Mouse (Mus musculus): ENCODE measurements at regions not wholly inside any gene's neighbourhood (a gene's known extent, or its start where the extent isn't known, plus 50 kb on each side); places are given as distances from the start of the nearest gene placed in this dataset.

GRCm38 (mm10) chr7:115076781-115077180, 333.3 kb downstream of the Insc start:
- no peak for DNase-seq (ENCODE audit: low spot score)

GRCm38 (mm10) chr7:115084711-115085380, 341.4 kb downstream of the Insc start:
- no peak for DNase-seq (ENCODE audit: low spot score)

DNA sequence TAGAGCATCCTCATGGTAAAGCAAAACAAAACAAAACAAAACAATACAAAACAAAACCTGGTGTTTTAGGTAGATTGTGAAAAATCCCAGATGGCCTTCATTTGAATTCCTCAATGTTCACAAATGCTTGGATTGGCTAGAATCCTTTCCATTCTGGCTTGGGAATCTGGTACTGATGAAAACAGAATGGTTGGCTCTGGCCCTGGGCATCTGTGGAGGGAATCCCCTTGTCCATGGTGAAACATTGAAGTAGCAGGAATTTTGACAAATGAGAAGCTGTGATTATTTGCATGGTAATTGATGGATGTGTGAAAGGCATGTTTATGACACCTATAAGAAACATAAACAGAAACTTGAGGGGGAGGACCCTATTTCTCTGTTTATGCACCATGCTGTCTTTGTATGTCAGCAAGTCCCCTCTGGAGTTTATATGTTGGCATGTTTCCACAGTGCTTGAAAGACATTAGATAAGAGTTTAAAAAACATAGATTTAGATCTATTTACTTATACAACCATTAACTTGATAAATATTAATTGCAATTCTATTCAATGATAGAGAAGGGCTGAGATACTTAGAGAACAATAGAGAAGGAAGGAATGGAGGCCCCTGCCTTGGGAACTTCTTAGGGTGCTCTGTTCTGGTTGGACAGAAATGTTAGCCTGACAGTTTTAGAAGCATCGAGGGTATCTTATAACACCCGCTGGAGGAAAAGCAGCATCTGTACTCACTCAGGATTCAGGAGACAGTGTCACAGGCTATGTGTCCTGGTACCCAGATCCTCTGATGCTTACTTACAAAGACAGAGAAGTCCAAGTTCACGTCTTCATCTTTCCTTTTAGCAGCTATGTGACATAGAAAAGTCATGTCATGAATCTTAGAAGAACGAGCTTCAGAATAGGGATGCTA, 343.3 kb downstream of the Insc start:
- no peak for DNase-seq (ENCODE audit: low spot score)

DNA sequence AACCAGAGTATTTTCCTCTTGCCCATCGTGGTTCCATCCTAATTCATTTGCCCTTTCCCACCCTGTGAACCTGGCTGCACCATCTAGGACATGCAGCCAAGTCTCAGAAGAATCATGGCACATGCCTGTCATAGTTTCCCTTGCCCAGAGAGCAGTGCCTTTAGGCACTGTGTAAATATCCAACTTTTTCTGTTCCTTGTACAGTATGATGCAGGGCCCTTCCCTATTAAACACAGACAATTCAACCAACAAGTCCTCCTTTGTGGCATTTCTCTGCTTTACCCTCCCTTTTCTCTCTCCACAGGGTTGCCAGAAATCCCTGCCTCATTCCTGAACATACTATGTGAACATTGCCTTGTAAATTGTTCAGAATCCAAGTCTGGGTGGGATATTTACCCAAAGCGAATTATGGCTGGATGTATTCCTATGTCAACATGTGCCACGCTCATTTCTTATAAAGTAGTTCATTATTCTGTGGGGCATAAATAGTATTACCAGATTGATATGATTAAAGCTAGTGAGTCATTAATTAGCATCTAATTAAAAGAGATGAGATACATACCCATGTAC, 349.1 kb downstream of the Insc start:
- no peak for DNase-seq (ENCODE audit: low spot score)

DNA sequence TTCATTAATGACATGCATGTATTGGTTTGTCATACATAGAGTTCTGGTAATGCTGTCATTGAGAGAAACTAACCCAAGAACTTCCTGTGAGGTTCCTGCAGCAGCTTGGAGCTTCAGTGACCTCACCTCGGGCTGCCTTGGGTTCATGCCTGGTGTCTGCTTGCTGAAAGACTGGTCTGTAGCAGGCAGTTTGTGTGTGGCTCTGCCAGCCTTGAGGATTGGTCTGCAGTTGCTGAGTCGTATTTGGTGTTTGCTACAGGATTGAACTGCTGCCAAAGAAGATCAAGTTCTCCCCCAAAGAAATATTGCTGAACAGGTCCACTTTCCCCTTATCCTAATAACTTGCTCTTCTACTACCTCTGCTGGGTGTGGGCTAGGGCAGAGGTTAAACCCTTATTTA, 362.5 kb downstream of the Insc start:
- no peak for DNase-seq (ENCODE audit: low spot score)

GRCm38 (mm10) chr7:115112282-115112681, 368.8 kb downstream of the Insc start:
- no peak for DNase-seq (ENCODE audit: low spot score)

GRCm38 (mm10) chr7:115123283-115123682, 379.8 kb downstream of the Insc start:
- DNase-seq (ENCODE audit: low spot score) = no peak

DNA sequence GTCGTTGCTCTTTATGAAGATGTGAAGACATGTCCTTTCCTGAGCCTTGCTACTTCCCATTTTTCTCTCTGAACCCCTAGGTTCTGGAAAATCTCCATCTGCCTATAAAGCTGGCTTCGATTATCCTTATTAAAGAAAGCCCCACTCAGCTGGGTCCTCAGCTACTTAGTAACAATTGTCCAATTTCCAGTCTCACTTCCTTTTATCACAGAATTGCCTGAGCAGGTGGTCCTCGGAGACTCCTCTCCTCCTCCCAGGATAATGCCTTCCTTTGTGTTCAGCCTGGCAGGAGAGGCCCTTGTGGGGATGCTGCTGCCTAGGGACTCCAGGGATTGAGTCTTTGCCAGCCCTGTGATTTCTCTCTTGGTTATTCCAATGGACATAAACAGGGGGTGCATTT, 385.5 kb downstream of the Insc start:
- DNase-seq (ENCODE audit: low spot score) = no peak

GRCm38 (mm10) chr7:115131259-115131969, 387.9 kb downstream of the Insc start:
- DNase-seq (ENCODE audit: low spot score) = no peak

DNA sequence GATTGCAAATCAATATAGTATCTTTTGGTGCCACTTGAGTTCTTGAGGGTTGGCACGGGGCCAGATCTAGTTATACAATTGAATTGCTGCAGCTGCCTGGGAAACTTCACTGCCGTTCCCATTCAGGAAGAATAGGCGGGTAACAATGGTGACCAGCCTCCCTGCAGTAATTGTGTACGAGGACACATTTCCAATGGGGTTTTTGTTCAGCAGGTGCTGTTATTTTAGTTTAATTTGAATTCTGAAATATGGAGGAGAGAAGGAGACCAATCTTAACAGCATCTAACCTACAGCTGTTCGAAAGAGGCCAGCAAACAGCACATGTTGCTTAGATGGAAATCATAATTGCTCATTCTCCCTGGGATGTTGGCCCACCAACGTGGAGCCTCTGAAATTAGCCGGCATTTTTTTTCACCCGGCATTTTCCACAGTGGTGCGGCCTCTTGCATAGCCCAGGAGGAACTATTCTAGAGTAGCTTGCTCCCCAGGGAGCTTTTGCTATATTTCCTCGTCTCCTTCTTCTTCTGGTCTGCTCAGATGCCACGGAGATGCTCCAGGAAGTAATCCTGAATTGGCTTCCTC, 388.6 kb downstream of the Insc start:
- DNase-seq (ENCODE audit: low spot score) = no peak

DNA sequence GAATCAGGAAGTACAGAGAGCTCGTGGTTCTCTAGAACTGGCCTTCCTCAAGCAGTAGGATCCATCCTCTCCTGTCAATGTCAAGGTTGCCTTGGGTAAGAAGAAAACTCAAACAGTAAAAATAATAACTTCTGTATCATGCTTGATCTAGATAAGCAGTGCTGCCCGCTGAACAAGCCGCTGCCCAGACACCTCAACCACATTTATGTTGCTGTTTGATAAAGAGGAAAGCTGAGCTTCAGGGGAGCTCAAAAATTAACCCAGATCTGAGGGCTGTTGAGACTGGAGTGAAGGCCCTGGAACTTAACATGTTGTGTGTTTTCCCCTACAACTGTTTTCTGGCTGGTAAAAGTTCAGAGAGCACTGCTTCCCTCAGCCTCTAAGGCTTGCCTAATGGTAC, 389.1 kb downstream of the Insc start:
- DNase-seq (ENCODE audit: low spot score) = no peak

GRCm38 (mm10) chr7:115134926-115135575, 391.6 kb downstream of the Insc start:
- no peak for DNase-seq (ENCODE audit: low spot score)

DNA sequence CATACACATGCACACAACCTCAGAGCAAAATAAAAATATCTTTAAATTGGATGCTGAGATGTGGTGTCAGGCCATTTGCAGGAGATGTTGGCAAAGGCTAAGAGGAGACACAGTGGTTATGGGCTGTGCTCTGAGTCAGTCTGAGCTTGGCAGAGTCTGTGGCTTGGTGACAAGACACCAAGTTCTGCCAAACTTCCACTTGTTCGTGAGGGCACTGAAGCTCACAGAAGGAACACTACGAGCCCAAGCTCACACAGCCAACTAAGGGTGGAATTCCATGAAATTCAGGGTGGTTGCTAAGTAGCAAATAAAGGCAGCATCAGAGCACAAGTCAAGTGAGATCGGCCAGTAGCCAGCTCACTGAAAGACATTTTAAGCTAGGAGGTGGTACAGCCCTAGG, 396.8 kb downstream of the Insc start:
- DNase-seq (ENCODE audit: low spot score) = no peak

GRCm38 (mm10) chr7:115142163-115142562, 398.7 kb downstream of the Insc start:
- no peak for DNase-seq (ENCODE audit: low spot score)

DNA sequence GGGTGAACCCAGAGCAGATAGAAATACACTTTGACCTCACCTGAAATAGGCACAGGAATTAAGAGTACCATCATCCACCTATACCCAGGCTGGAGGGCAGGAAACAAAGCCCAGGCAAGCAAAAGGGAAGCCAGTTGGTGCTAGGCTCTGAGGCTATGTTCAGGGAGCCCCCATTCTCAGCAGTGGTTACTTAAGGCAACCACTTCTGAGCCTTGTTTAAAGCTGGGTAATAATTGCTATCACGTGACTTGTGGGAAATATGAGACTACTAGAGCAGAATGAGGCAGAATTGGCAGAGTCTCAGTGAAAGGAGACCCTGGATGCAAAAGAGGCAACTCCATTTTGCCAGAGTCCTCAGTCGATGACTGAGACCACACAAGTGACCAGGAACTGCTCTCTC, 401.5 kb downstream of the Insc start:
- no peak for DNase-seq (ENCODE audit: low spot score)

DNA sequence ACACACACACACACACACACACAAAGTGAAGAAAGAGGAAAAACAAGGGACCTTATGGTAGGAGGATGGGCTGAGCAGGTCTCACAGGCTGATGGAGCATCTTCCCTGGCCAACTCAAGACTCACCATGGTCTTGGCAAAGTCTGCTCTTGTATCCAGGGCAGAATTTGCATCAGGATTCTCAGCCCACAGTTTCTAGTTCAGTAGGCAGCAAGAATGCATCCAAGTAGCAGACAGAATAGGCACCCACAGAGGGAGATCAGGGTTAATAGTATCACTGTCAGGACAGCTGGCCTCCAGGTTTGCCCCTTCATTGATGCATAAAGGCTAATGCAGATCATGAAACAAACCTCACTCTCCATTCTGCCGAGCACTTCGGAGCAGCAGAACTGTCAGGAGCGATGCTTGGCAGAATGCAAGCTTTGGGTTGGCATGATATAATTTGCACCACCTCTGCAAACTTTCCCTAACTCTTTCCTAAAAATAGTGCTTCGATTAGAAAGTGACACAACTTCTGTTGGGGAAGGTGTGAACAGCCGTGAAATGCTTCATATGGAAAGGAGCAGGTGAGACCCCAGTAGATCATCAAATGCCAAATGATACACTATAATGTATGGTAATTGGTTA, 404.0 kb downstream of the Insc start:
- DNase-seq (ENCODE audit: low spot score) = no peak

- DNase-seq (ENCODE audit: low spot score) = no peak
Measured at GRCm38 (mm10) chr7:115153291-115153690, 409.8 kb downstream of the Insc start.

DNA sequence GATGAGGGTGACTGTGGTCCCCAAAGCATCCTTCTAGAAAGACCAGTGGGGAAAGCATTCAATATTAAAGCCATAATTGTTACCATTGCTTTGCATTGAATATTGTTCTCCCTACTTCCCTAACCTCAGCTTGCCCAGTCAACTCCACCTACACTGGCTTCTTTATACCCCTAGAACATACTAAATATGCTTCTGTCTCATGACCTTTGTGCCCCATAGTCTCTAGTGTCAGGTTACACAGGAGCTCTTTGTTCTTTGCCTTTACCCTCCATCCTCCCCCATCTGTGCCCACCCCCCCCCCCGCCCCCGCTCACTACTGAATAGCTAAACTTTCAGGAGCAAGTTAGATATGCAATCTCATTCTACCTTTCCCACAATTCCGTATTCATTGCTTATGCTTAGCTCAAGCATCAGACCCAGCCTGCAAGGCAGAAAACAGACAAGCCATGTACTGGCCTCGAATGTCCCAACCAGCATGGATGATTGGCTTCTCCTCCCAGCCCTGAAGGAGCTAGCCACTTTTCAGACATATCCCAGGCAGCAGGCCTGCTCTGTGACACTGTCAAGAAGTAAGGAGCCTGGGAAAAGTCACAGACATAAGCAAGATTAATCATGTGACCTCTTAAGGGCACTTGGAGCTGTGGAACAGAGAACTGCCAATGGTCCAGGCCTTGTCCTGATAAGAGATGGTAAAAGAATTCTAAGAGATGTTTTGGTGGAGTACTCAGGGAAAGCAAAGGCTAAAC, 410.4 kb downstream of the Insc start:
- no peak for DNase-seq (ENCODE audit: low spot score)

DNA sequence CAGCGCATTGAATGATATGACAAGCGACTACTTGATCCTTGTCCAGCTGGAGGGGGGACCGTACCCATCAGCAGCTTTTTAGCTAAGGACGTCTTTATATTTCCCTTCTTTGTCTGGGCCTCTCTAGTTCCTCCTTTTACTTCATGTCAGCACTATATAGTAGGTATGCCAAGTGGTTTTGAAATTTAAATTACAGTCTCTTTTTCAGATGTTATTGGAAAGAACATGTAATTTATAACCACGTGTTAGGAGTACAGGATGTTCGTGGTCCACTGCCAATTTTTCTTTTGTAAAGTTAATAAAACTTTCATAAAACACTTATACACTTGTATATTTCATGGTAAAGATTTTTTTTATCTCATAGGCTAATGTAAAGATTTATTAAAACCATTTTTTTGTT, 426.5 kb downstream of the Insc start:
- DNase-seq (ENCODE audit: low spot score) = no peak

DNA sequence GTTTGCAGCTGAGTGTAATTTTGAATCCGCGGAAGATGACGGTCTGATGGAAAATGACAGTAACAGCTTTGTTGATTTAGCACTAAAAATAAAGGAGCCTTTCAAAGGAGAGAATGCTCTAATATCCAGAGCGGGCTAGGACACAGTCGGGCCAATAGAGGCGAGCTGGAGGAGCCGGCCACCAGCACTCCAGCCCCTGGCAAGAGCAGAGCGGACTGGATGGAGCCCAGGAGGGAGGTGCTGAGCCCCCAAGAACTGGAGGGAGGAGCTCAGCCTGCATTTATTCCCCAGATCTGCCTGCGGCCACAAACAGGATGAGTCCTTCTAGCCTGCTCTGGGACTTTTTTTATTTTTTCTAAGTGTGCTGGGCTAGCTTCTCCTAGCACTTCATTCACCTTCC, 426.9 kb downstream of the Insc start:
- peak; percentile 4 for DNase-seq (ENCODE audit: low spot score)
